Mouse (Mus musculus) heart, embryonic 12.5 days (tissue): ENCODE results near the gene Gpr4. TPM values are rescaled to one million over a fixed set of nuclear protein-coding genes. Genes with fewer than 3 reads are reported as not detected.
A peak's percentile ranks its signal among the peaks of the same experiment; 100 is the strongest.

Experiments
- ATAC-seq: fragments of 200-750 bp; cut with Nextera tagmentation; 2 replicates; pipeline ENCODE4 v1.8.0; 2017; ENCODE audit warnings: moderate TSS enrichment, moderate library complexity; ENCODE audit not compliant: insufficient number of reproducible peaks, low FRiP score
- H3K27ac ChIP-seq: fragments of 300-500 bp; sonication (generic); 2 replicates; pipeline ENCODE4 v1.5.1; 2016; ENCODE audit warnings: mild to moderate bottlenecking, moderate library complexity; ENCODE audit not compliant: poor library complexity, severe bottlenecking
- H3K27me3 ChIP-seq: fragments of 300-500 bp; sonication (generic); replicated peaks from 2 replicates; pipeline ENCODE4 v1.6.1; 2016; ENCODE audit warnings: mild to moderate bottlenecking, moderate library complexity
- H3K36me3 ChIP-seq: fragments of 300-500 bp; sonication (generic); 2 replicates; pipeline ENCODE4 v1.6.1; 2016; ENCODE audit warnings: mild to moderate bottlenecking, moderate library complexity
- H3K4me1 ChIP-seq: fragments of 300-500 bp; sonication (generic); replicated peaks from 2 replicates; pipeline ENCODE4 v1.6.1; 2016; ENCODE audit warnings: mild to moderate bottlenecking
- H3K4me2 ChIP-seq: fragments of 300-500 bp; sonication (generic); 2 replicates; pipeline ENCODE4 v1.6.1; 2016; ENCODE audit warnings: mild to moderate bottlenecking, moderate library complexity
- H3K4me3 ChIP-seq: fragments of 300-500 bp; sonication (generic); 2 replicates; pipeline ENCODE4 v1.5.1; 2016; ENCODE audit warnings: mild to moderate bottlenecking
- H3K9ac ChIP-seq: fragments of 300-500 bp; sonication (generic); 2 replicates; pipeline ENCODE4 v1.6.1; 2016; ENCODE audit warnings: mild to moderate bottlenecking, moderate library complexity
- H3K9me3 ChIP-seq: fragments of 300-500 bp; sonication (generic); replicated peaks from 2 replicates; pipeline ENCODE4 v1.6.1; 2016; ENCODE audit warnings: mild to moderate bottlenecking, moderate library complexity
- WGBS: fragments of 180-500 bp; shearing (Covaris S2); methylation state at CpG from one replicate; pipeline ENCODE4 v1.1.7; 2016; 5-methylcytosine and 5-hydroxymethylcytosine counted together
- microRNA counts: library from miRNA; unstranded; fragments of <30 nt; microRNA quantifications from one replicate; lab custom pipeline; 2017
- microRNA-seq: library from miRNA; unstranded; fragments of <30 nt; microRNA quantifications from one replicate; pipeline ENCODE4, GENCODE M21; 2017
- polyA plus RNA-seq: library from polyadenylated mRNA; unstranded; fragments of >200 nt; fragmentation: Nextera tagmentation; extraction: Ambion mirVana; gene quantifications from 2 replicates; pipeline ENCODE4 v1.2.1, GENCODE M21; 2016

Gene Gpr4
- polyA plus RNA-seq, 1 experiment from 2014 or later: 0.97 TPM

DNA sequence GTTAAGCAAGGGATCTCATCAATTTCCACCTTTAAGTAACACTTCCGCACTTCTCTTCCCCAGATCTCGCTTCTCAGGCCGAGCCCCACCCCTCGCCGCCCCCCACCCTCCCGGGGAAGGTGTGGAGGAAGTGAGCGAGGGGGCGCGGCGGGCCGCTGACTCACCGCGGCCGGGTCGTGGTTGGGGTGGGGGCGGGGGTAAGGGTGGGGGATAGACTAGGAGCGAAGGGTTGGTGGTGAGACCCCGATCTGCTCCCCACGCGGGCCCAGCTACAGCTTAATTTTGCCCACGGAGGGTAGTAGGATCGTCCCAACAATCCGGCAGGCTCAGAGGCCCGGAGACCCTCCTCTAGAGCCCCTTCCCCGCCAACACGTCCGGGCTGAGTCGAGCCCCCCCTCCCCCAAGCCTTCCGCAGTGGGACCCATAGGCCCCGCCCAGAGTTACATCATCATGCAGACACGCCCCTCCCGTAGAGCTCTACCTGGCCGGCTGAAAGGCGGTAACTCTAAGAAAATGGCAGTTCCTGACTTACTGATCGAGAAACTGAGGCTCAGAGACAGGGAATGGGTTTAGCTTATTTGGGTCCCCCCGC is 59.9 kb downstream of the Gpr4 start:
- peaks cover 5% of the 10 kb centered on the region; the same call in 1 of the 2 replicates for H3K9me3 ChIP-seq
- H3K27me3 ChIP-seq: peaks cover 5% of the 10 kb centered on the region; the same call in 1 of the 2 replicates
- H3K27ac ChIP-seq: peak overlapping the region; percentile 99
- H3K4me3 ChIP-seq: peak overlapping the region; percentile 98
- H3K4me1 ChIP-seq: peaks cover 27% of the 10 kb centered on the region
- peak overlapping the region; percentile 99 for H3K4me2 ChIP-seq
- H3K36me3 ChIP-seq: peaks cover 11% of the 10 kb centered on the region
- H3K9ac ChIP-seq: peak overlapping the region; percentile 99
- peak; percentile 73 for ATAC-seq
- WGBS: under 1% methylated on average over 31 of the region's 36 CpGs

MicroRNAs encoded within 50 kb of the gene (microRNA counts, 519-probe panel; counts per million panel counts)
- not detected for microRNA mmu-miR-330 (lab: Ali Mortazavi, UCI)

Small RNAs within 50 kb of the gene (microRNA-seq; reads per million reads assigned to microRNA genes)
- 337 reads per million, percentile 68 among the genes with 10 or more reads in this experiment for gene Mir330

Other genes starting within 250 kb of the Gpr4 start
- gene Nanos2, start 225.1 kb upstream of the Gpr4 start, polyA plus RNA-seq: not detected in 2 replicates
- gene Mypop, start 221.3 kb upstream of the Gpr4 start, polyA plus RNA-seq: 2.7 and 3.0 TPM in 2 replicates
- gene Irf2bp1, start 208.5 kb upstream of the Gpr4 start, polyA plus RNA-seq: 21.3 and 22.8 TPM in 2 replicates
- 0.37 TPM in 1 of 2 replicates, not detected in the other for gene Foxa3, start 189.0 kb upstream of the Gpr4 start, polyA plus RNA-seq
- gene Sympk, start 188.2 kb upstream of the Gpr4 start, polyA plus RNA-seq: 33.2 TPM in 2 replicates
- gene Rsph6a, start 157.8 kb upstream of the Gpr4 start, polyA plus RNA-seq: not detected in 2 replicates
- 15.4 and 15.5 TPM in 2 replicates for gene Dmwd, start 136.3 kb upstream of the Gpr4 start, polyA plus RNA-seq
- gene Dmpk, start 128.7 kb upstream of the Gpr4 start, polyA plus RNA-seq: 16.4 and 17.2 TPM in 2 replicates
- gene Six5, start 117.9 kb upstream of the Gpr4 start, polyA plus RNA-seq: 7.1 and 7.2 TPM in 2 replicates
- gene Gm4969, start 94.2 kb upstream of the Gpr4 start, polyA plus RNA-seq: 2.2 TPM in 2 replicates
- gene Fbxo46, start 92.7 kb upstream of the Gpr4 start, polyA plus RNA-seq: 10.2 and 11.2 TPM in 2 replicates
- 10.0 TPM in 2 replicates for gene Qpctl, start 63.2 kb upstream of the Gpr4 start, polyA plus RNA-seq
- gene Snrpd2, start 62.8 kb upstream of the Gpr4 start, polyA plus RNA-seq: 101 TPM in 2 replicates
- gene Gipr, start 46.4 kb upstream of the Gpr4 start, polyA plus RNA-seq: 8.0 and 9.7 TPM in 2 replicates
- 17.7 and 18.2 TPM in 2 replicates for gene Eml2, start 36.1 kb upstream of the Gpr4 start, polyA plus RNA-seq
- gene Opa3, start 15.8 kb downstream of the Gpr4 start, polyA plus RNA-seq: 37.0 and 38.4 TPM in 2 replicates
- gene Vasp, start 59.3 kb downstream of the Gpr4 start, polyA plus RNA-seq: 93.7 and 99.0 TPM in 2 replicates
- gene Ppm1n, start 67.5 kb downstream of the Gpr4 start, polyA plus RNA-seq: not detected in 2 replicates
- gene Rtn2, start 70.1 kb downstream of the Gpr4 start, polyA plus RNA-seq: 23.6 and 26.7 TPM in 2 replicates
- gene Fosb, start 97.5 kb downstream of the Gpr4 start, polyA plus RNA-seq: 0.37 and 0.55 TPM in 2 replicates
- 59.2 and 66.0 TPM in 2 replicates for gene Ercc1, start 132.2 kb downstream of the Gpr4 start, polyA plus RNA-seq
- 17.6 and 18.4 TPM in 2 replicates for gene Cd3eap, start 146.9 kb downstream of the Gpr4 start, polyA plus RNA-seq
- gene Ppp1r13l, start 147.2 kb downstream of the Gpr4 start, polyA plus RNA-seq: 17.5 and 19.4 TPM in 2 replicates
- 15.9 and 17.5 TPM in 2 replicates for gene Ercc2, start 169.5 kb downstream of the Gpr4 start, polyA plus RNA-seq
- 4.2 and 4.6 TPM in 2 replicates for gene Klc3, start 191.6 kb downstream of the Gpr4 start, polyA plus RNA-seq
- 60.6 and 62.3 TPM in 2 replicates for gene Ckm, start 192.2 kb downstream of the Gpr4 start, polyA plus RNA-seq
- gene Mark4, start 246.3 kb downstream of the Gpr4 start, polyA plus RNA-seq: 11.4 and 11.7 TPM in 2 replicates